Mouse (Mus musculus): ENCODE data around the gene Mthfsd.
"Not testable (repeated sequence)": the region's sequence is repeated elsewhere in the genome, so short reads cannot be mapped to it uniquely, and the experiment has no call there.

Gene Mthfsd

GRCm38 (mm10) chr8:121107668-121108656 lies at the start of gene Mthfsd:
Gene Mthfsd (minus strand): TSS chr8:121108392.
- DNase-seq (ENCODE audit: low read depth, low spot score): peak; percentile 90

- no peak for DNase-seq (ENCODE audit: low read depth, low spot score)
These were observed 48.8 kb upstream of the Mthfsd start for GRCm38 (mm10) chr8:121156990-121157491.

- DNase-seq (ENCODE audit: low read depth, low spot score): peak; percentile 77
These were observed 44.2 kb upstream of the Mthfsd start for GRCm38 (mm10) chr8:121152394-121152793.

- DNase-seq (ENCODE audit: low read depth, low spot score): no peak
These were observed 40.4 kb upstream of the Mthfsd start for GRCm38 (mm10) chr8:121148573-121149083.

GRCm38 (mm10) chr8:121145457-121146134 lies 37.4 kb upstream of the Mthfsd start:
- DNase-seq (ENCODE audit: low read depth, low spot score): not testable (repeated sequence)

- no peak for DNase-seq (ENCODE audit: low read depth, low spot score)
These were observed 28.7 kb upstream of the Mthfsd start for GRCm38 (mm10) chr8:121136856-121137255.

- no peak for DNase-seq (ENCODE audit: low read depth, low spot score)
These were observed 26.3 kb upstream of the Mthfsd start for GRCm38 (mm10) chr8:121134512-121134911.

GRCm38 (mm10) chr8:121134102-121134501 lies 25.9 kb upstream of the Mthfsd start:
- DNase-seq (ENCODE audit: low read depth, low spot score): peak; percentile 96

GRCm38 (mm10) chr8:121132961-121133513 lies 24.8 kb upstream of the Mthfsd start:
- DNase-seq (ENCODE audit: low read depth, low spot score): peak; percentile 61

GRCm38 (mm10) chr8:121130522-121130921 lies 22.3 kb upstream of the Mthfsd start:
- DNase-seq (ENCODE audit: low read depth, low spot score): peak; percentile 60

GRCm38 (mm10) chr8:121129265-121129940 lies 21.2 kb upstream of the Mthfsd start:
- DNase-seq (ENCODE audit: low read depth, low spot score): no peak

GRCm38 (mm10) chr8:121128531-121129264 lies 20.5 kb upstream of the Mthfsd start:
- no peak for DNase-seq (ENCODE audit: low read depth, low spot score)

GRCm38 (mm10) chr8:121127756-121128375 lies 19.7 kb upstream of the Mthfsd start, which contains the start of gene Foxl1:
Gene Foxl1 (plus strand): TSS chr8:121127940.
- DNase-seq (ENCODE audit: low read depth, low spot score): no peak

- no peak for DNase-seq (ENCODE audit: low read depth, low spot score)
These were observed 19.1 kb upstream of the Mthfsd start for GRCm38 (mm10) chr8:121127291-121127701.

- no peak for DNase-seq (ENCODE audit: low read depth, low spot score)
These were observed 18.5 kb upstream of the Mthfsd start for GRCm38 (mm10) chr8:121126694-121127093.

- DNase-seq (ENCODE audit: low read depth, low spot score): no peak
These were observed 18.0 kb upstream of the Mthfsd start for GRCm38 (mm10) chr8:121126191-121126590.

- peak; percentile 93 for DNase-seq (ENCODE audit: low read depth, low spot score)
These were observed 17.2 kb upstream of the Mthfsd start for GRCm38 (mm10) chr8:121125311-121125876.

- DNase-seq (ENCODE audit: low read depth, low spot score): peak; percentile 65
These were observed 16.5 kb upstream of the Mthfsd start for GRCm38 (mm10) chr8:121124547-121125239.

GRCm38 (mm10) chr8:121123113-121123512 lies 14.9 kb upstream of the Mthfsd start:
- DNase-seq (ENCODE audit: low read depth, low spot score): no peak

All from 3T3-L1 (cell line).